Comparison of ENCODE assay signal across 9 mouse cellular contexts in genomic region chr6:121412558-121413297, GRCm38 (mm10).
DNase-seq lines count a peak whose midpoint lies in the region.
"Had no signal": no experiment of that assay in that cellular context is flagged by ENCODE, and none has a peak within 500 bp of the region (broad histone marks: within the 10 kb centered on the region; RNA-seq: fewer than 3 reads in every experiment).

No protein-coding gene starts in this region.

- peak overlapping the region; percentile 53 for H3K4me3 ChIP-seq in heart, embryonic 10.5 days
- H3K4me3 ChIP-seq: myocyte had no signal

- H3K9me3 ChIP-seq in heart, embryonic 10.5 days, result no peaks in the 10 kb centered on the region

- WGBS in heart, embryonic 10.5 days, result 2% methylated on average over 46 of the region's 46 CpGs

- peaks cover 12% of the 10 kb centered on the region for H3K4me1 ChIP-seq in heart, embryonic 10.5 days

- DNase-seq in gastrocnemius, postnatal 25 days, result peak; percentile 19
- no peak for DNase-seq in gastrocnemius, adult 8-10 months (ENCODE audit: low spot score in 2 of 2)
- DNase-seq in R1 (ENCODE audit: low read depth, low spot score), result peak; percentile 44
- no peak for DNase-seq in heart, embryonic 10.5 days (ENCODE audit: low spot score)
- peak; percentile 12 for DNase-seq in mesoderm, embryonic 11.5 days (ENCODE audit: low read depth, low spot score)
- no peak for DNase-seq in left cerebral cortex, adult 8-10 months (ENCODE audit: low spot score in 2 of 2)
- DNase-seq in thymus, postnatal 25 days, result no peak
- DNase-seq in urinary bladder, postnatal 10 days (ENCODE audit: low spot score), result no peak

- H3K36me3 ChIP-seq in heart, embryonic 10.5 days, result no peaks in the 10 kb centered on the region

- H3K27me3 ChIP-seq in heart, embryonic 10.5 days (ENCODE audit: insufficient read depth, poor library complexity, severe bottlenecking), result peaks cover 74% of the 10 kb centered on the region

- no peak overlapping the region for H3K27ac ChIP-seq in heart, embryonic 10.5 days

Comparison
In these comparisons a context has a peak if more than half of its experiments do, and no peak if none do; other contexts are left out.
1. DNase-seq: peak in gastrocnemius, postnatal 25 days (single experiment), R1 (single experiment) and mesoderm, embryonic 11.5 days (single experiment); none in gastrocnemius, adult 8-10 months (0 of 2), heart, embryonic 10.5 days (single experiment), left cerebral cortex, adult 8-10 months (0 of 2), thymus, postnatal 25 days (single experiment) and urinary bladder, postnatal 10 days (single experiment).